Mouse (Mus musculus) v-Abl transformed pro-B cells (cell line): ENCODE data around the gene Cuedc1.

Source experiments
- in situ Hi-C, 2 experiments: fragments of 400-800 bp; cut with MboI; formaldehyde crosslinking; loops; one replicate each; pipeline ENCODE4 v1.15.1; 2025; ENCODE audit not compliant: unreplicated experiment in 2 of 2

Gene Cuedc1

DNA sequence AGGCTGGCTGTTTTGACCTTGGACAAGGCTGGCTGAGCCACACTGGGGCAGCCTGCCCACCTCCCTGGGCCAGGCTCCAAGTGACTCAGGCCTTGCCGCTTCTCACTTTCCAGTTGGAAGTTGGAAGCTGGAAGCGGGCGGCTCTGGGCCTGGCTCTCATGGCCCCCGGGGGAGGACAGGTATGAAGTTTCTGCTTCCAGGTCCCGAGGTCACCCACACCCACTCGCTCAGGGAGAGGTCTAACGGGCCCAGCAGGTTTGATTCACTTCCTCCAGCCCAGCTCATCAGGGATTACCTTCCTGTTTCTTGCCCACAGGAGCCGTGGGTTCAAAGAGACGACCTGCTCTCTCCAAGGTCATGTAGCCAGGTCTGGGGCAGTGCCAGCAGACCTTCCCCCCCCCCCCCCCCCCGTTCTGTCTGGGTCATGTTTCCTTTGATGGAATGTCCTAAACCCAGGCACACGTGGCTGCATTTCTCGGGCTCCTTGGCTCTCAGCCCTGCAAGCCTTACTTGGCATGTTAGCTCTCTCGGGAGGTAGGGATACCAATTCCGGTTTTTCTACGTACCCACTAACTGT, 67.0 kb downstream of the Cuedc1 start:
- in situ Hi-C loops = loop anchor here (5.0 to 10.0 kb wide), 4 partner anchors 32 to 100 kb away; partner anchors contain the start of gene Vezf1 (in 1 of the 2)

DNA sequence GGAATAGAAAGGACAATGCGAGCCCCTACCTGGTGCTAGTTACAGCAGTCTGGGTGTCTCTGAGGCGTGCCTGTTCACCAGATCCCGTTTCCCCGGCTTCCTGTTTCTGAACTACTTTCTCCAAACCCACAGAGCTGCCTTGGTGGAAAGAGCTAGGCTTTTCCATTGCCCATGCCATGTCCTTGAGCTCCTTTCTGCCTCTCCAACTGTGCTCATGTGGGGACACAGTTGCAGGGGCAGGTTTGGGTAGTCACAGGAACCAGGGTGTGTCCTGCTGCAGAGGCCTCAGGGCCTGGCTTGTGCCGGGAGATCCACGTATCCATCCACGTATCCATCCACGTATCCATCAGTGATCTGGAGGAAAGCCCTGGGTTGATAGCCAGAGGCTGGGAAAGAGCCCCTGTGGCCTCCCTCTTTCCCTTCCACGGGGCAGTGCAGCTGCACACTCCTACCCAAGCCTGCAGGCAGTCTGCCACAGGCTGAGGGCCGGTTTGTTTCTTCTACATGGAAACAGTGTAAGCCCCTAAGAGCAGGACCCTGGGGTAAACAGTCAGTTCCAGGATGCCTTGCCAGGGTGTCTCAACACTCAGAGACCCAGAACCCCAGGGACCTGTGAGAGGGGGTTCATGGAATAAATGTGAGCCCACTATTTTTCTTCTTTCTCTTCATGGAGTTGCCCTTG, 68.0 kb downstream of the Cuedc1 start:
- in situ Hi-C loops = loop anchor here in 1 of 2 experiments (10.0 kb wide), 1 partner anchor 101 kb away; the partner anchor contains the start of gene Vezf1

DNA sequence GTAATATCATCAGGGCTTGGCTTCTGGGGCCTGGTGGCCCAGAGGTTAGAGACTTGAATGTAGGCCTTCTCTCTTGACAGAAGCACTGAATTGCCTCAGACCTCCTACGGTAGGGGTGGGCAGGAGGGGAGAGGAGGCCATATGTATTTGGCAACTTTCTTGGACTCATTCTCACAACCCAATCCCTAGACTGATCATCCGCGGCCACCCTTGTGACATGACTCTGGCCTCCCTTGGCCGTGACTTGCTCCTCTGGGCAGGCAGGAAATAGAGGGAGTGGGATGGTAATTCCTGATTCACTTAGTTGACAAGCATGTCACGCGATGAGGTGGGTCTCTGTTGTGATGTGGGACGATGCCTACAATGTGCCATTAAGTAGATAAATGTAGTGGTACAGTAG, 68.6 kb downstream of the Cuedc1 start:
- in situ Hi-C loops = loop anchor here in 1 of 2 experiments (10.0 kb wide), 1 partner anchor 102 kb away; the partner anchor contains the start of gene Vezf1

DNA sequence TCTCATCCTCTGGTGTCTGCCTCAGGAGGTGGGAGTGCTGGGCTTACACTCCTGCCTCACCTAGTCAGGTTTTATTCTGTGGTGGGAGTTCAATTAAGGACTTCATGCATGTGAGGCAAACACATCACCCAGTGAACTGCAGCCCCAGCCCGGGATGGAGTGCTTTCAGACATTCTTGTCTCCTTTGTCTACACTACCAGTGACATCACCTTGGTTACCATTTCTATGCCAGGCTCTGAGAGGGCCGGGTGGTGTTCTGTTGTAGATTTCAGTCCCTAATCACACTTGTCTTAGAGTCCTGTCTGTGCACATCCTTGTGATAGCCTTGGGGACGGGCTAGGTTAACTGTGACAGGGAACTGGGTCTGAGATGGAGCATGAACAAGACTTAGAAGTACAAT, 70.8 kb downstream of the Cuedc1 start:
- in situ Hi-C loops = loop anchor here in 1 of 2 experiments (10.0 kb wide), 1 partner anchor 104 kb away; the partner anchor contains the start of gene Vezf1

DNA sequence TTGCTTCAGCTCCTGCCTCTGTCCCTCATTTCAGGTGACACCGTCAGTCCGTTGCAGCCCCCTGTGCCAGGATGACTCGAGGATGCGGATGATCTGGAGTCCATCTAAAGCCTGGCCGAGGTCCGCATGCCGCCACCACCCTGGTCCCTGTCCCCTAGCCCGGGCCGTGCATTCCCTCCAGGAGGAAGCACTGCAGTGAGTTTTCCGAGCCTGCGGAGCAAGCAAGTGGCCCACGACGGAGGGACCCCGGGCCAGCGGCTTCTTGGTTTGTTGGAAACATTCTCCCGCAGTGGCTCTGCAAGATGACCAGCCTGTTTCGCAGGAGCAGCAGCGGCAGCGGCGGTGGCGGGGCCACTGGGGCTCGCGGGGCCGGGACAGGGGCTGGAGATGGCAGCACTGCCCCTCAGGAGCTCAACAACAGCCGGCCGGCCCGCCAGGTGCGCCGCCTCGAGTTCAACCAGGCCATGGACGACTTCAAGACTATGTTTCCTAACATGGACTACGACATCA, 71.7 kb downstream of the Cuedc1 start:
- in situ Hi-C loops = loop anchor here in 1 of 2 experiments (10.0 kb wide), 1 partner anchor 105 kb away; the partner anchor contains the start of gene Vezf1

DNA sequence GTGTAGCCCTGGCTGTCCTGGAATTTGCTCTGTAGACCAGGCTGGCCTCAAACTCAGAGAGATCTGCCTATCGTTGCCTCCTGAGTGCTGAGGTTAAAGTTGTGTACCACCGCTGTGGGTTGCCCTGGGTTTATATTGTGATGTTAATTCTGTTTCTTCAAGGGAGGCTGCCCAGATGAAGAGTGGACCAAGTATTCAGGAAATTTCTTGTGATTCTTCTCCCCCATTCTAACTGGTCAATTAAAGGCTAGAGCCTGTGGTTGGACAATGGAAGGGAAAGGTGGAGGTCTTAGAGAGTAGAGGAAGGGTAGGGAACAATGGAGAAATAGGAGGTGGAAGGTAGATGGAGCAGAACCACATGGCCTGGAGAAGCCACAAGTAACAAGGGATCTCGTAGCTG, 72.7 kb downstream of the Cuedc1 start:
- in situ Hi-C loops = no loop called here

DNA sequence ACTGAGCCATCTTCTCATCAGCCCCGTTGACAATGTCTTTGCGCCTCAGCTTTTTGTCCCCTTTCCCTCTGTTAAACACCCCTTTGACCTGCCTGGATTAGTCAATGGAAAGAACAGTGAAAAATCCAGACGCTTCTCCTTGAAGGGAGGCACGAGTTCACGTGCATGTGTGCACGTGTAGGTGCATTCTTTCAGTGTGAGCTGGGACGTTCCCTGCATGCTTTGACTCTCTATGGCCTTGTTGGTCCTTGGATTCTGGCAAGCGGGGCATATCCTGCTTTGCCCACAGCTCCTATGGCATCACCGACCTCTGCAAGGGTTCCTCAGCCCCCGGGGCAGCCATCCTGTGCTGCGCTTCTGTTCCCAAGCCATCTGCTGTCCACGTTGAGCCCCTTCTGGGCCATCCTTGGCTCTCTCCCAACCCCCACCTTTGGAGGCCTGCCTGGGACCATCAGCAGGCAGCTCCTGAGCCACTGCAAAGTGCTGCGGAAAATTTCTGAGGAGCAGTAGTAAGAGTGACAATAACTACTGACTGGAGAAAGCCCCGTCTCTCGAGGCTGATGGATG, 74.1 kb downstream of the Cuedc1 start:
- in situ Hi-C loops = no loop called here

DNA sequence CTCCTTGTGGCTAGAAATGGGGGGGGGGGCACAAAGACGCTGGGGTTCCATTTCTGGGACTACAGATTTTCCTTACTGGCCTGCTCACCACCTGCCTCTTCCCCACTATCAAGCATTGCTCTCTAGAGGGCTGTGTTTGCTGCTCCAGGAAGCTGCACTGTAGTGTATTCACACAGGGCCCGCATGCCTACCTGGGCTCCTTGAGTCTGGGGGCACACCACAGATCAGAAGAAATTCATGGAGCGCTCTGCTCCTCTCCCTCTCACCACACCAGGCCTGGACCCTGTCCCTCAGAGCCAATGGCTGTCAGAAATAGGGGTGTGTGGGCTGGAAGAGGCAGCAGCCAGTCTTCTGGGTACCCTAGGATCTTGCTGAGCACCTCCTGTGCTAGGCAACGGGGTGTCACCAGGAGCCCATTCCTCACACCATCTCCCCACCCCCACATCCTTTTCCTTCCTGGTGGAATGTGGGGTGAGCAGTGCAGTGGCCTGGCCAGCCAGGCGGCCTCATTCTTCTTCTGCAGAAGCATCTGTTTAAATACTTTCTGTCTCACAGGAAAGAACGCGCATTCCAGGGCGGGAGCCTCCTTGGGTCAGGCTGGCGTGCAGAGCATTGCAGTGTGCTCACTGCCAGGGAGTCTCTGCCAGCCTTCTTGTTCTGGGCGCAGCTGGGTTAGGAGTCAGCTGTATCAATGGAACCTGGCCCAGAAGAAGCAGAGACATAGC, 74.9 kb downstream of the Cuedc1 start:
- in situ Hi-C loops = no loop called here

DNA sequence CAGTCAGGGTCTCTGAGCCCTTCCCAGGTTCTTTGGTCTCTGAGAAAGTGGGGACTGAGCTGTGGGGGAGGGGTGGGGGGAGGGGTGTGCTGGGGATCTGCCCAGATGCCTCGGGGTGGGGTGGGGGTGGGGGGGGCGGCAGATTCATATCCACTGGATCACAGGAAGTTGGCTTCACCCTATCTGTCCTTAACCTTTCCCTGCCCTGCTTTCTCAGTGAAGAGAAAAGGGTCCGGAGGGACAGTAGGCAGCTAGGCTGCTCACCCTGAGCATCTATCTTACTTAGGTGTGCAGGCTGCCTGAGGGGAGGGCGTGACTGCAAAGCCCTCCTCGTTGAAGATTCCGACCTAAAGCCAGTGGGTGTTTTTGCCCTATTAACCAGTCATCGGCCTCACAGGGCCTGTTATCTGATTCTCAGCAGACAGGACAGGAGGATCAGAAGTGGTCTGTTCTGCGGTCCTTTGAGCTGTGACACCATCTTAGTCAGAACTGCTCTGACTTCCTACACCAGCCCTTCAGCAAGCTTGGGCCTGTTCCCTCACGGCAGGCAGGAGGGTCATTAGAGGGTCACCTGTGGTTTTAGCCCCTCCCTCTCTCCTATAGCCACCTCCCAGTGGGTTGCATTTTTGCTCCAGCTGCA, 75.6 kb downstream of the Cuedc1 start:
- in situ Hi-C loops = no loop called here

DNA sequence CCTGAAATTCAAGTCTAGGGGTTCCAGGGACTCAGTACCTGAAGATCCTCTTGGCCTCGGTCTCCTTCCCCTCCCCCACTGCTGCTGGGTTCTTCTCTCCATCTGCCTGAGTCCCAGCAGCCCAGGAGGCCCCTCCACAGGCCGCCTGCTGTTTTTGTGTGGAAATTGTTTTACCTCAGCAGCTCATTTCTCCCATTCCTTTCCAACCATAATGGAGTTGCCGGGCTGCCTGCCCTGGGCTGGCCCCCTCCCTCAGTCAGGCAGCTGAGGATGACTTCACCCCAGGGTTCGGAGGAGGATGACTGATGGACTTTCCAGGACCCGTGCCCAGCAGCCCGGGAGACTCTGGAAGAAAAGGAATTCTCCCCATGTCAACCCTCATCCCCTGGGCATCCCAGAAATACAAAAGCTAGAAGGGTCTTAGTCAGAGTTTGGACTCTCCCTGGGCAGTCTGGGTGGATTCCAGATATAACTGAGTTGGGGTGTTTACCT, 82.7 kb downstream of the Cuedc1 start:
- in situ Hi-C loops = no loop called here

DNA sequence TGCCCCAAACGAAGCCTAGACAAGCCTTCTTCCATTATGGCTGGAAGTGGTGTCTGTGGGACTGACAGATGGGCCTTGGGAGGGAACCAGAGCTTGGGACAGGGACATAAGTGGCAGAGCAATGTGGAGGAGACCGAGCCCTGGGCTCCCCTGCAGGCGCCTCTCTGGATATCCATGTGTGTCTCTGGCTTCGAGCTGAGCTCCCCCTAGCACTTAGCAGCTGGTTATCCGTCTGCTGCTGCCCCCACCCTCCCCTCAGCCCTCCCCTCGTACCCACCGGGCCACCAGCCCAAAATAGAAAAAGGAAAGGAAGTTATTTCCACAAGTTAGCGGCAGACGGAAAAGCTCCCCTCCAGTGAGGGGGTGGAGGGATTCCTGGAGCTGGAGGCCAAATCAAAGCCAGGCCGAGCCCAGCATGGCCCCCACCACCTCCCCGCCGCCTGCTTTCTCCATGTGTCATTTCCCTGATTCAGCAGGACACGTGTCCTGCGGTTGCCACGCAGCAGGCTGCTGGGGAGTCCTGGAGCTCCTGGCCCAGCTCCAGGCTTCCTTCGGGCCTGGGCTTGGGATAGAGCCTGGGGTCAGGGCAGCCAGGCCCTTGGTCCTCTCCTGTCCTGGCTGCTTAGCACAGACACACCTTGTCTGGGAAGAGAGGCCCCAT, 83.2 kb downstream of the Cuedc1 start:
- in situ Hi-C loops = no loop called here

DNA sequence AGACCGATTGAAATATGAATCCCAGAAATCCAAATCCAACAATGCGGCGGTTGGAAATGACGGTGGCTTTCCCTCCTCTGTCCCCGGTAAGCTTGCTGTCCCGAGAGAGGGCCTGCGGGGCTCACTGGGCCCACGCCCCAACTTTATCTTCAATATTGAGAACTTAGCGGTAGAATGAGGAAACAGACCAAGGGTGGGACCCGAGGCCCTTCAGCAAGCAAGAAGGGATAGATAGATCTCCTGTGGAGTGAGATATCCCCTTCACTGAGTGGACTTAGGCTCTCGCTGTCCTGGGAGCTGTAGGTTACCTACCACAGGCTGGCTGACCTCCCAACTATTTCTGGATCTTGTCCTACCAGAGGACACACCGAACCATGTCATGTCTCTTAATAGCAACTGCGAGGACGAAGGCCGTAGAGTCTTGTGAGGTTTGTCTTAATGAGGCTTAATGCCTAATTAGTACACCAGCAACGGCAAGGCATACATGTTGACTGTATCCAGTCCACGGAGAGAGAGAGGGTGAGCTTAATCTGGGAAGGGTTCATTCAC, 86.8 kb downstream of the Cuedc1 start:
- in situ Hi-C loops = no loop called here

DNA sequence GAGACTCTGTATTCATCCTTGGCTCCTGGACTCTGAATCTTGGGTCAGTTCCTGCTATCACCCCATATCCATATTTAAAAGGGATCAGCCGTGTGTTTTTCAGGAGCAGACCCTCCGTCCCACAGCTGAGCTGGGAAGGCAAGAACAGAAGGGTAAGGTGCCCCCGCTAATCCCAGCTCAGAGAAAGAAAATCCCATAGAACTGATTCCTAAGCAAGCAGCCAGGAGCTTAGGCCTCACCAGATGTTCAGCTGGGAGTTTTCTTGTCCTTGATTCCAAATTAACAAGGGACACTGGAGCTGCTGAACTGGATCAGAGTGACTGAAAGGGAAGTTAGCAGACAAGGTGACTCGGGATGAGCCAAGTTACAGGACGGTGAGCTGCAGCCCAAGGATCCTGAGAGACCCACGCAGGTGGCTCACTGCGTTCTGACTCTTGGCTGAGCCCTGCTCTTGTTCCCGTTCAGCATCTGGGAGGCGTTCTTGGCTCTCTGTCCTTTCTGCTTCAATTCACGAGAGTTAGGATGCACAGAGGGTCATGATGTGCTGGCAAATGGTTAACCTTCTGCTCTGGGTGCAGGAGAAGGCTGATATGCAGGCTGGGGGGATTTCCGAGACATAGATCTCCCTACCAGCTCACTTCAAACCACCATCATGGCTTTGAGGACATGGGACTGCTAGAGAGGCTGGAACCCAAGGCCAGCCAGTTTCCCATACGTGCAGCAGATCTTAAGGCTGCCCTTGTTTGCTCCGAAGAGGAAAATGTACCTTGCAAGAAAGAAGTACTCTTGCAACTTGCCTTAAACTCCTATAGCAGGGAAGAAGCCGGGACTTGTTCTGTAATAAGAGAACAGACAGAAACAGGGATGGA, 88.5 kb downstream of the Cuedc1 start:
- in situ Hi-C loops = no loop called here

DNA sequence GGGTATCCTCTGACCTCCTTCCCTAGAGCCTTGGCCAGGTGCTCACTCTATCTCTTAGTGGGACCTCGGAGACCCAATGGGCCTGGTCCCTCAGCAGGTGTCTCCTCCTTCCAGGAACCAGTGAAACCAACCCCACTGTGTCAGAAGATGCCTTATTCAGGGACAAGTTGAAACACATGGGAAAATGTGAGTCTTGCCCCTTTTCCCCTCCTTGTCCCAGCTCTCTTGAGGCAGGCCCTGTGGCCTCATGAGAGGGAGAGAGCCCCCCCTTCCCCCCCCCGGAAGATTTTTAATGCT, 89.0 kb downstream of the Cuedc1 start:
- in situ Hi-C loops = no loop called here

DNA sequence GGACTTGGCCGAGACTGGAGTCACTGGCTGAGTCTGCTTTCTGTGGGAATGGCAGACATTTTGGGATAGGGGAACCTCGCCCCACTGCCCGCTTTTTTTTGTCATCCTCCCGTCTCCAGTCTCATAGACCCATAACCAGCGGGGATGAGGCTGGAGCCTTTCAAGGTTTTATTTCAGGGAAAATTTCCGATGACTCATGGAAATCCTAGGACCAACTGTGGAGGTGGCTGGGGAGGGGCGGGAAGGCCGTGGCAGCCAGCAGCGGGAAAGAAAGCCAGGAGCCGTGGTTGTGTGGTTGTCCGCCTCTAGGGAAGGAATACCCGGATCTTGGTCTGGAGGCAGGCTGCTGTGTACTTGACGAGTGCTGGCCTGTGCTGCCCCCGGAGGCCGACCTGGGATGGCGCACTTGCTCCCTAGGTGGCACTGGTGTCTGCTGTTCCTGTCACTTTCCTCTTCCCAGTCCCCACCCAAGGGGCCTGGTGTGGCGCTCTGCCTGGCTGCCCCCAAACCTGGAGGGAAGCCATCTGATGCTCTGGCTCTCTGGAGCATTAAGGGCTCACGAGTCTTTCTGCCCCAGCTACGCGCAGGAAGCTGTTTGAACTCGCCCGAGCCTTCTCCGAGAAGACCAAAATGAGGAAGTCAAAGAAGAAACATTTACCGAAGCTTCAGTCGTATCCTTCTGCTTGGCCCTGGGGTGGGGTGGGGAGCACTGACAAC, 89.7 kb downstream of the Cuedc1 start:
- in situ Hi-C loops = no loop called here

DNA sequence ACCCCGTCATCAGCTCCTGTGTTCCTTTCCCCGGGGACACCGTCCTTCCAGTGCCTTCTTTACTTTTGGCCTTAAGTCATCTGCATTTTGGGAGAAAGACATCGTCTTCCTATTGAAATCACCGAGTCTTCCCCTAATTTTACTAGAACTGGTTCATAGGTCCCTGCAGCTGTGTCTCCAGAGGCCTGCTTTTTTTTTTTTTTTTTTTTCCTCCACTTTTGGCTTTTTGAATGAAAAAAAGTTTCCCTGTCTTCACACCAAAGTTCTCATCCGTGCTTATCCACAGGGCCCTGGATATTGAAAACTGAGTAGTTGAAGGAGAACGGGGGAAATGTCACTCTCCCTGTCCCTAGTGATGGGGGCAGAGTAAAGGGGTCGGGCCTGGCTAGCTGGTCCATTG, 90.4 kb downstream of the Cuedc1 start:
- in situ Hi-C loops = no loop called here

DNA sequence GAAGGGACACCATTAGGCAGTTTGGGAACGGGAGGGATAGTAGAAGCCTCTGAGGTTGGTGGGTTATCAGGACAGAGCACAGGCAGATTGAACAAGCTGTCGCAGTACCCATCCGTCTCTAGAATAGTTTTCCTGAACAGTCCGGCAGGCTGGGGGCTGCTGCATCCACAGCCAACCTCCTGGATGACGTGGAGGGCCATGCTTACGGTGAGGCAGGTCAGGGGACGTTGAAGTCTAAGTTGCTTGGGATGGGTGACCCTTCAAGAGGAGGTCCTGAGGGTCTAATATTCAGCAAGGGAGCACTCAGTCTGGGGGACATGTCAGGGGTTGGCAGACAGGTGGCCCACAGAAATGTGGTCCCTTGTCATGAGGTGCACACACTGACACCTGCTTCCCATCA, 90.8 kb downstream of the Cuedc1 start:
- in situ Hi-C loops = no loop called here

DNA sequence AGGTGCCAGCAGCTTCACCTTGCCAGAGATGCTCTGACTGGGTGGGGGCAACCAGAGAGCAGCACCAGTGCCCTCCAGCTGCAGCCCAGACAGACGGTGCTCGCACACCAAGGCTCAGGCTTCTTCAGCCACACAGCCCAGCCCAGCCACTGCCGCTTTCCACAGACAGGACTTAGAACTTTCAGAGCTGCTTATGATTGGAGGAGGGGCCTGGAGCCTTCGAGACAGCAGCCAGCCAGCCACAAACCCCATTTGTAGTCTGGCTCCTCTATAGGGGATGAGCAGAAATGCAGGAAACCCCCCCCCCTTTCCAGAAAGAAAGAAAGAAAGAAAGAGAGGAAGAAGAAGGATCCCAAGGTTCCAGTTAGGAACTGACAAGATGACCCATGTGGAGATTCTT, 94.7 kb downstream of the Cuedc1 start:
- in situ Hi-C loops = no loop called here
